Mouse (Mus musculus): ENCODE results near the gene Gm21897. TPM values are rescaled to one million over a fixed set of nuclear protein-coding genes. Genes with fewer than 3 reads are reported as not detected.

Gm21897 gene
- polyA plus RNA-seq, 2 experiments = not detected

DNA sequence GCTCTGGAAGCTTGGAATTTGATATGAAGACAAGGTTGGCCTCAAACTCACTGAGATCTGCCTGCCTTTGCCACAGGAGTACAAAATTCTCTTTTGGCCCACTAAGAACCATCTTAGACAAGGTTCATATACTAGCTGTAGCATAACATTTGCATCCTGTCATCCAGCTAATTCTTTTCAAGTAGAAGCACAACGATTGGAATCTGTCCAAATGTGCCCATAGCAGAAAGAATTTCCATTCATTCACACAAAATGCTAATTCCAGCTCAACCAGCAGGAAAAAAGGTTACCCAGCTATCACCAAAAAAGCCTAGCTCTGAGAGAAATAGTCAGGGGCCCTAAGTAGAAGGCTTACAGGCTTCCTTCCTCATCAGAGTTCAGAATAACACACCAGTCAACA, 34.0 kb downstream of the Gm21897 start:
- H3K4me2 ChIP-seq (replicated peaks; ENCODE audit: low read depth, low read length, severe bottlenecking) = no peak overlapping the region
- no peaks in the 10 kb centered on the region for H3K9me3 ChIP-seq (ENCODE audit: control insufficient read depth, low read length)
- no peaks in the 10 kb centered on the region for H3K27me3 ChIP-seq (ENCODE audit: control insufficient read depth, insufficient read depth, low read length)
- H3K27ac ChIP-seq (replicated peaks; ENCODE audit: low read depth, low read length) = no peak overlapping the region
- no peaks in the 10 kb centered on the region for H3K4me1 ChIP-seq (ENCODE audit: control insufficient read depth, insufficient read depth, low read length)
- no peaks in the 10 kb centered on the region for H3K36me3 ChIP-seq (ENCODE audit: control insufficient read depth, insufficient read depth, low read length)
- WGBS = 72% methylated on average over 1 of the region's 1 CpGs
- DNase-seq (ENCODE audit: low spot score) (peak; percentile 30), ATAC-seq (ENCODE audit: low FRiP score, low read depth) (no peak)
- no peak overlapping the region for H3K9ac ChIP-seq (ENCODE audit: low read depth, low read length, severe bottlenecking)
- no peak for TF ChIP-seq POLR2A (IDR thresholded peaks at IDR 0.05; ENCODE audit: borderline replicate concordance, extremely low read depth, insufficient read depth, insufficient read length)
- H3K4me3 ChIP-seq (replicated peaks; ENCODE audit: low read length) = no peak overlapping the region

DNA sequence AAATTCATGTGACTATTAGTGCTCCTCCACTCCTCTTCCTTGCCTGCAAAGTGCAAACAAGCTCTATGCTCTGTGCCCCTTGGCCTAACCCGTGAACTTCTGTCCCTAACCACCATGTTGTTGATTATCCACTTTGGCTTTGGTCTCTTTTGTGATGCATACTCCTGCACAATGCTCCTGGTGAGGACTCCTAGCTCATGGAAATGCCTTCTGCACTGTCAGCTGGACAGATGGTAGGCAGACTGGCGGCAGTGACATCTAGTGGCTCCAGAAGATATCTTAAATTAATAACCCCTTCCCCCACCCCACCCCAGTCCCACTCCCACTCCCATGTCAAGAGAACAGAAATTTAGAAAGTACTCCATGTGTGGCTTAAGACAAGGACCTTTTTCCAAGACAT, 35.1 kb downstream of the Gm21897 start:
- WGBS = 71% methylated on average over 2 of the region's 2 CpGs
- H3K4me3 ChIP-seq (replicated peaks; ENCODE audit: low read length) = no peak overlapping the region
- H3K9me3 ChIP-seq (ENCODE audit: control insufficient read depth, low read length) = no peaks in the 10 kb centered on the region
- no peak for DNase-seq (ENCODE audit: low spot score)
- H3K4me1 ChIP-seq (ENCODE audit: control insufficient read depth, insufficient read depth, low read length) = no peaks in the 10 kb centered on the region
- H3K36me3 ChIP-seq (ENCODE audit: control insufficient read depth, insufficient read depth, low read length) = no peaks in the 10 kb centered on the region
- no peak overlapping the region for H3K4me2 ChIP-seq (replicated peaks; ENCODE audit: low read depth, low read length, severe bottlenecking)
- H3K9ac ChIP-seq (ENCODE audit: low read depth, low read length, severe bottlenecking) = no peak overlapping the region
- no peaks in the 10 kb centered on the region for H3K27me3 ChIP-seq (ENCODE audit: control insufficient read depth, insufficient read depth, low read length)
- ATAC-seq (ENCODE audit: low FRiP score, low read depth) = no peak
- TF ChIP-seq POLR2A (IDR thresholded peaks at IDR 0.05; ENCODE audit: borderline replicate concordance, extremely low read depth, insufficient read depth, insufficient read length) = no peak
- no peak overlapping the region for H3K27ac ChIP-seq (replicated peaks; ENCODE audit: low read depth, low read length)

DNA sequence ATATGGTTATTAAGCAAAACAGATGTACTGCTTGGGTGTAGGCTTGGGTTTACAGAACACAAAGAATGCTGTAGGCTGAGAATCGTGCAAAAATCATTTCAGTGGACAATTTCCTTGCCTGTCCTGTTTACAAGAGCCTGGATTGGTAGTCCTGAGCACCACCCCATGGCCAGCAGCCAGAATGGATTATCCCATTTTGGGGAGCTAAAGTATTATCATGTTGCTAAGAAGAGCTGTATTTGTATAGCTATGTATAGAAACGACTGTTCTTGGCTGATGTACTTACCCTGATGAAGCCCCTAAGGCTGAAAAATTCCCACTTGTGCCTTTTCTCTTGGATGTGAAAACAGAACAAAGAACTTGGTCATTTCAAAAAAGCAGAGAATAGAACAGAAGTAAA, 37.6 kb downstream of the Gm21897 start:
- Histone ChIP-seq H3K9ac (ENCODE audit: low read depth, low read length, severe bottlenecking) (no peak overlapping the region), H3K9me3 (ENCODE audit: control insufficient read depth, low read length) (no peaks in the 10 kb centered on the region), H3K27me3 (ENCODE audit: control insufficient read depth, insufficient read depth, low read length) (no peaks in the 10 kb centered on the region), H3K27ac (replicated peaks; ENCODE audit: low read depth, low read length) (no peak overlapping the region), H3K4me3 (replicated peaks; ENCODE audit: low read length) (no peak overlapping the region), H3K4me1 (ENCODE audit: control insufficient read depth, insufficient read depth, low read length) (no peaks in the 10 kb centered on the region), H3K4me2 (replicated peaks; ENCODE audit: low read depth, low read length, severe bottlenecking) (no peak overlapping the region), H3K36me3 (ENCODE audit: control insufficient read depth, insufficient read depth, low read length) (no peaks in the 10 kb centered on the region)
- DNase-seq (ENCODE audit: low spot score) (no peak), ATAC-seq (ENCODE audit: low FRiP score, low read depth) (no peak)
- WGBS = 60% methylated on average over 2 of the region's 2 CpGs
- no peak for TF ChIP-seq POLR2A (IDR thresholded peaks at IDR 0.05; ENCODE audit: borderline replicate concordance, extremely low read depth, insufficient read depth, insufficient read length)

DNA sequence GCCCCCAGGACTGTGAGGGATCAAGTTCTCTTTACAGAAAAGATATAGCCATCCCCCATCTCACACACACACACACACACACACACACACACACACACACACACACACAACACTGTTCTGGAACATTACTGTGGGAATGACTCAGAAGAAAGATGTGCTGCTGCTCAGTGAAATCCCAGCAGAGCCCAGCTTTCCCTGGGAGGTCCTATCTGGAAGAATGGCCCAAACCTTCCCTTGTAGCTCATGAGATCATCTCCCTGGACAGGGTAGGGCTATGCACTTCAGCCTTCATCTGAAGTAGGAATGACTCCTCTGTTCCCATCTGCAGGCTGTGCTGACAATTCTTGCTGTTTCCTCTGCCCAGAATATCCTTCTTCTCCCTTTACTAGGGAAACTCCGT, 38.1 kb downstream of the Gm21897 start:
- Histone ChIP-seq H3K27ac (replicated peaks; ENCODE audit: low read depth, low read length) (no peak overlapping the region), H3K9ac (ENCODE audit: low read depth, low read length, severe bottlenecking) (no peak overlapping the region), H3K4me1 (ENCODE audit: control insufficient read depth, insufficient read depth, low read length) (no peaks in the 10 kb centered on the region), H3K36me3 (ENCODE audit: control insufficient read depth, insufficient read depth, low read length) (no peaks in the 10 kb centered on the region), H3K27me3 (ENCODE audit: control insufficient read depth, insufficient read depth, low read length) (no peaks in the 10 kb centered on the region), H3K9me3 (ENCODE audit: control insufficient read depth, low read length) (no peaks in the 10 kb centered on the region), H3K4me3 (replicated peaks; ENCODE audit: low read length) (no peak overlapping the region), H3K4me2 (replicated peaks; ENCODE audit: low read depth, low read length, severe bottlenecking) (no peak overlapping the region)
- 83% methylated on average over 1 of the region's 1 CpGs for WGBS
- DNase-seq (ENCODE audit: low spot score) (no peak), ATAC-seq (ENCODE audit: low FRiP score, low read depth) (no peak)
- no peak for TF ChIP-seq POLR2A (IDR thresholded peaks at IDR 0.05; ENCODE audit: borderline replicate concordance, extremely low read depth, insufficient read depth, insufficient read length)

DNA sequence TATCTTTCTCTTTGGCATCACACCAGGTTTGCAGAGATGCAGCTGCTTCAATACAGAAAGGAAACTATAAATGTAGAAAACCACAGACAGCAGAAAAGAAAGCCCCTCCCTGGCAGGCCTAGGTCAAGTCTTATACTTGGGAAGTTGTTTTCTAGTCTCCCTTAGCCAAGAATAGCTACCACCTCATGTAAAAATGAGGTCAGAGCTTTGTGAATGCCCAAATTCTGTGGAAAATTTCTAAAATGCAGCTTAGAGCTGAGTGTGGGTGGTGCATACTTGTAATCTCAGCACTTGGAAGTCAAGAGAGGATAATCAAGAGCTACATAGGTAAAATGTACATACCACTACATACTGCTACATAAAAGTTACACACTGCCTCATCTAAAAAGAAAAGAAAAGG, 40.5 kb downstream of the Gm21897 start:
- Histone ChIP-seq H3K4me3 (replicated peaks; ENCODE audit: low read length) (no peak overlapping the region), H3K27ac (replicated peaks; ENCODE audit: low read depth, low read length) (no peak overlapping the region), H3K4me2 (replicated peaks; ENCODE audit: low read depth, low read length, severe bottlenecking) (no peak overlapping the region), H3K9me3 (ENCODE audit: control insufficient read depth, low read length) (no peaks in the 10 kb centered on the region), H3K27me3 (ENCODE audit: control insufficient read depth, insufficient read depth, low read length) (no peaks in the 10 kb centered on the region), H3K4me1 (ENCODE audit: control insufficient read depth, insufficient read depth, low read length) (no peaks in the 10 kb centered on the region), H3K36me3 (ENCODE audit: control insufficient read depth, insufficient read depth, low read length) (no peaks in the 10 kb centered on the region), H3K9ac (ENCODE audit: low read depth, low read length, severe bottlenecking) (no peak overlapping the region)
- no peak for ATAC-seq (ENCODE audit: low FRiP score, low read depth)
- DNase-seq (ENCODE audit: low spot score) = no peak
- no peak for TF ChIP-seq POLR2A (IDR thresholded peaks at IDR 0.05; ENCODE audit: borderline replicate concordance, extremely low read depth, insufficient read depth, insufficient read length)

Data from limb, embryonic 14.5 days (tissue).